8 mouse cellular contexts compared by ENCODE assay signal in genomic region chr8:88628001-88628774, GRCm38 (mm10). TPM values are rescaled to one million over a fixed set of nuclear protein-coding genes. Genes with fewer than 3 reads are reported as not detected.
DNase-seq lines count a peak whose midpoint lies in the region; ATAC-seq and TF ChIP-seq lines count a peak whose summit lies in the region.

No protein-coding gene starts in this region.

- intact Hi-C loops in left cerebral cortex, postnatal 4 days (cut with DNase I), result loop anchor here (5.0 kb wide), 1 partner anchor 69 kb away; the partner anchor contains the start of gene Cyld

- no peak for ATAC-seq in heart, embryonic 11.5 days (replicated peaks; ENCODE audit: insufficient number of reproducible peaks, low FRiP score, low TSS enrichment)
- ATAC-seq in embryonic facial prominence, embryonic 14.5 days (ENCODE audit: low read depth), result peak; percentile 51

- peak overlapping the region; percentile 96 for H3K4me2 ChIP-seq in heart, embryonic 11.5 days
- peak overlapping the region; percentile 93 for H3K4me2 ChIP-seq in embryonic facial prominence, embryonic 14.5 days (ENCODE audit: low read depth, low read length)

- H3K27ac ChIP-seq in heart, embryonic 11.5 days (ENCODE audit: low read depth, low read length), result no peak overlapping the region
- H3K27ac ChIP-seq in ES-E14 (ENCODE audit: insufficient read depth, low read depth, low read length, poor library complexity, severe bottlenecking), result no peak overlapping the region
- H3K27ac ChIP-seq in embryonic facial prominence, embryonic 14.5 days (replicated peaks; ENCODE audit: low read depth, low read length), result no peak overlapping the region

- in situ Hi-C loops in ES-E14 (cut with MboI; ENCODE audit: low sequenced_read_pairs in 2 of 2, unreplicated experiment in 2 of 2), result loop anchor here in 1 of 2 experiments (10.0 kb wide), 1 partner anchor 353 kb away; the partner anchor contains the start of gene Adcy7

- H3K27me3 ChIP-seq in heart, embryonic 11.5 days (ENCODE audit: control insufficient read depth, insufficient read depth, low read length), result peaks cover 44% of the 10 kb centered on the region
- peaks cover 14% of the 10 kb centered on the region; the same call in 1 of the 2 replicates for H3K27me3 ChIP-seq in embryonic facial prominence, embryonic 14.5 days (replicated peaks; ENCODE audit: control insufficient read depth, insufficient read depth, low read length)

- H3K4me3 ChIP-seq in heart, embryonic 11.5 days (ENCODE audit: low read depth, low read length), result peak overlapping the region; percentile 53
- peak overlapping the region; percentile 75 to 80; a peak in 3 of 4 replicates for H3K4me3 ChIP-seq in ES-E14 (ENCODE audit: insufficient read depth in 1 of 2, low read depth in 1 of 2, low read length in 2 of 2, poor library complexity in 1 of 2, severe bottlenecking in 1 of 2)
- H3K4me3 ChIP-seq in embryonic facial prominence, embryonic 14.5 days (ENCODE audit: low read depth, low read length), result peak overlapping the region; percentile 63

- WGBS in heart, embryonic 11.5 days (ENCODE audit: insufficient replicate concordance), result 62% methylated on average over 14 of the region's 14 CpGs
- 57% methylated on average over 14 of the region's 14 CpGs for WGBS in embryonic facial prominence, embryonic 14.5 days

- peak overlapping the region; percentile 78; the same call in 1 of the 2 replicates for H3K9ac ChIP-seq in heart, embryonic 11.5 days (ENCODE audit: low read depth, low read length)
- H3K9ac ChIP-seq in ES-E14 (ENCODE audit: insufficient read depth, low read depth, low read length, poor library complexity, severe bottlenecking), result no peak overlapping the region
- peak overlapping the region; percentile 83 for H3K9ac ChIP-seq in embryonic facial prominence, embryonic 14.5 days (ENCODE audit: low read depth, low read length)

- H3K4me1 ChIP-seq in heart, embryonic 11.5 days (ENCODE audit: control insufficient read depth, insufficient read depth, low read length), result 0 out of 2 replicates have a peak, but pooled peaks cover 2% of the 10 kb centered on the region
- H3K4me1 ChIP-seq in ES-E14 (ENCODE audit: control insufficient read depth in 2 of 2, insufficient read depth in 2 of 2, low read length in 2 of 2, poor library complexity in 1 of 2), result peaks cover 0 to 2% of the 10 kb centered on the region in 2 experiments; a peak in 1 of 4 replicates
- peaks cover 7% of the 10 kb centered on the region; the same call in 1 of the 2 replicates for H3K4me1 ChIP-seq in embryonic facial prominence, embryonic 14.5 days (ENCODE audit: control insufficient read depth, insufficient read depth, low read length)

- H3K9me3 ChIP-seq in heart, embryonic 11.5 days (replicated peaks; ENCODE audit: control insufficient read depth, low read length), result no peaks in the 10 kb centered on the region
- H3K9me3 ChIP-seq in ES-E14 (ENCODE audit: control insufficient read depth, insufficient read depth, low read depth, low read length), result no peaks in the 10 kb centered on the region
- H3K9me3 ChIP-seq in embryonic facial prominence, embryonic 14.5 days (ENCODE audit: control insufficient read depth, low read length), result no peaks in the 10 kb centered on the region

- H3K36me3 ChIP-seq in heart, embryonic 11.5 days (ENCODE audit: control insufficient read depth, insufficient read depth, low read length), result no peaks in the 10 kb centered on the region
- H3K36me3 ChIP-seq in ES-E14 (ENCODE audit: control insufficient read depth, insufficient read depth, low read length, poor library complexity, severe bottlenecking), result no peaks in the 10 kb centered on the region
- no peaks in the 10 kb centered on the region for H3K36me3 ChIP-seq in embryonic facial prominence, embryonic 14.5 days (ENCODE audit: control insufficient read depth, insufficient read depth, low read length)

- no peak for DNase-seq in heart, adult 18-20 months
- no peak for DNase-seq in ES-E14 (ENCODE audit: low read depth, low spot score)
- DNase-seq in embryonic facial prominence, embryonic 14.5 days (ENCODE audit: low spot score), result peak; percentile 56
- DNase-seq in left cerebral cortex, postnatal 4 days, result peak; percentile 39
- DNase-seq in right cerebral cortex, postnatal 25 days, result peak; percentile 67
- DNase-seq in spleen, adult 18-20 months, result no peak
- DNase-seq in ovary, postnatal 10 days (ENCODE audit: low spot score), result no peak

TF ChIP-seq in ES-E14, 5 proteins besides CTCF, POLR2A, EP300 and RAD21:
- TF ChIP-seq ZC3H11A (IDR thresholded peaks at IDR 0.05; ENCODE audit: borderline replicate concordance, low read depth, low read length) (no peak), HCFC1 (IDR thresholded peaks at IDR 0.05; ENCODE audit: borderline replicate concordance, insufficient read depth, low read length) (no peak)

RNA-seq across cellular contexts. Expression of gene Snx20, which starts 7.7 kb away (rescaled TPM):
- polyA plus RNA-seq in heart, embryonic 11.5 days (2014; fragmentation: Nextera tagmentation; extraction: Ambion mirVana), result 0.39 and 0.63 TPM in 2 replicates
- 1 to 10 TPM; 1.1 to 3.0 TPM for total RNA-seq in heart, adult 18-20 months (2021)
- 1.4 and 1.6 TPM in 2 replicates for total RNA-seq in ES-E14 (2012; rRNA removed)
- polyA plus RNA-seq in embryonic facial prominence, embryonic 14.5 days (2014; fragmentation: Nextera tagmentation; extraction: Ambion mirVana), result 2.7 and 4.2 TPM in 2 replicates
- under 1 TPM; 0.84 to 0.89 TPM for total RNA-seq in left cerebral cortex, postnatal 4 days (2021)

RNA-seq across cellular contexts. Expression of gene Nod2, which starts 18.9 kb away (rescaled TPM):
- polyA plus RNA-seq in heart, embryonic 11.5 days (2014; fragmentation: Nextera tagmentation; extraction: Ambion mirVana), result 0.04 TPM in 1 of 2 replicates, not detected in the other
- total RNA-seq in heart, adult 18-20 months (2021), result 1 to 10 TPM; 1.0 to 1.4 TPM
- total RNA-seq in ES-E14 (2012; rRNA removed), result 0.40 and 0.90 TPM in 2 replicates
- 0.19 and 0.58 TPM in 2 replicates for polyA plus RNA-seq in embryonic facial prominence, embryonic 14.5 days (2014; fragmentation: Nextera tagmentation; extraction: Ambion mirVana)
- total RNA-seq in left cerebral cortex, postnatal 4 days (2021), result under 1 TPM; 0.66 to 0.89 TPM

Comparison
In these comparisons a context has a peak if more than half of its experiments do, and no peak if none do; other contexts are left out.
1. DNase-seq: peak in embryonic facial prominence, embryonic 14.5 days (single experiment), left cerebral cortex, postnatal 4 days (single experiment) and right cerebral cortex, postnatal 25 days (single experiment); none in heart, adult 18-20 months (0 of 2), ES-E14 (single experiment), spleen, adult 18-20 months (0 of 2) and ovary, postnatal 10 days (single experiment).
2. Peak in every context shown above with its lines, with median percentiles within 50 percentile points of each other: H3K4me3 ChIP-seq.